Mouse (Mus musculus) kidney, adult 2 months (tissue): ENCODE data around the gene Cdh4. TPM values are rescaled to one million over a fixed set of nuclear protein-coding genes. Genes with fewer than 3 reads are reported as not detected.

Experiments
- DNase-seq: peaks from one replicate; pipeline ENCODE4 v3.0.0; 2021
- H3K27ac ChIP-seq: fragments of 200-500 bp; 2 replicates; pipeline ENCODE4 v1.5.1; 2012; ENCODE audit warnings: low read depth, low read length, control low read depth, inconsistent platforms; ENCODE audit not compliant: insufficient read depth
- H3K27me3 ChIP-seq: fragments of 200-500 bp; replicated peaks from 2 replicates; pipeline ENCODE4 v1.6.1; 2012; ENCODE audit warnings: mild to moderate bottlenecking, moderate library complexity, low read length, inconsistent platforms; ENCODE audit not compliant: control insufficient read depth, insufficient read depth
- H3K36me3 ChIP-seq: fragments of 200-500 bp; 2 replicates; pipeline ENCODE4 v1.6.1; 2012; ENCODE audit warnings: mild to moderate bottlenecking, moderate library complexity, low read length, inconsistent platforms; ENCODE audit not compliant: control insufficient read depth, insufficient read depth
- H3K4me1 ChIP-seq: fragments of 200-500 bp; 2 replicates; pipeline ENCODE4 v1.6.1; 2011; ENCODE audit warnings: low read length; ENCODE audit not compliant: control insufficient read depth, insufficient read depth
- H3K4me3 ChIP-seq: fragments of 200-500 bp; 2 replicates; pipeline ENCODE4 v1.5.1; 2011; ENCODE audit warnings: mild to moderate bottlenecking, low read depth, low read length, control low read depth; ENCODE audit not compliant: insufficient read depth
- CTCF ChIP-seq: fragments of 200-500 bp; conservative IDR thresholded peaks from 2 replicates; pipeline ENCODE4 v1.5.1; 2011; ENCODE audit warnings: low read depth, mild to moderate bottlenecking, control low read depth, low read length, moderate library complexity, mixed read lengths; ENCODE audit not compliant: insufficient read depth, insufficient read length
- POLR2A ChIP-seq: fragments of 200-500 bp; IDR thresholded peaks from one replicate; pipeline ENCODE4 v1.6.1; 2011; ENCODE audit warnings: low read depth, low read length, control low read depth
- WGBS: fragments of 180-500 bp; shearing (Covaris S2); methylation state at CpG from one replicate; pipeline ENCODE4 v1.1.7; 2018; 5-methylcytosine and 5-hydroxymethylcytosine counted together
- polyA plus RNA-seq: library from polyadenylated mRNA; depleted of rRNA; stranded (reverse); fragments of >200 nt; gene quantifications from 2 replicates; pipeline ENCODE4 v1.2.3, GENCODE M21; 2012

The Cdh4 gene
- polyA plus RNA-seq, 1 experiment = 1.2 TPM

DNA sequence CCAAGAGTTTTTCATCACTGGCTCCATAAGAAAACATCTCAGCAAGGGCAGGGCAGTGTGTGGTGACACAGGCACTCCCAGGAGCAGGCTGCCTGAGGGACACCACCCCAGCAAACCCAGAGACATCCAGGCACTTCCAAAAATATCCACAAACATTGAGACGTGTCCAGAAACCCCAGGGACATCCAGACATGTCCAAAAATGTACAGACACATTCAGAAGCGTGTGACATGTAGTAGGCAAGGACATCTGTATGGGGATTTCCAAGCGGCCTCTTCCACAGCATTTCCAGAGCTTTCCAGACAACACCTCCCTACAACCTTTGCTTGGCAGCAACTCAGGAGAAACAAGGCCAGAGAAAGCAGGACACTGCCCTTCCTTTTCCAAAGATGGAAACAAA lies 425.4 kb downstream of the Cdh4 start:
- 60% methylated on average over 3 of the region's 3 CpGs for WGBS
- Histone ChIP-seq H3K36me3 (no peaks in the 10 kb centered on the region), H3K27me3 (no peaks in the 10 kb centered on the region), H3K27ac (no peak overlapping the region), H3K4me1 (no peaks in the 10 kb centered on the region), H3K4me3 (no peak overlapping the region)
- TF ChIP-seq CTCF (no peak), POLR2A (no peak)
- no peak for DNase-seq

DNA sequence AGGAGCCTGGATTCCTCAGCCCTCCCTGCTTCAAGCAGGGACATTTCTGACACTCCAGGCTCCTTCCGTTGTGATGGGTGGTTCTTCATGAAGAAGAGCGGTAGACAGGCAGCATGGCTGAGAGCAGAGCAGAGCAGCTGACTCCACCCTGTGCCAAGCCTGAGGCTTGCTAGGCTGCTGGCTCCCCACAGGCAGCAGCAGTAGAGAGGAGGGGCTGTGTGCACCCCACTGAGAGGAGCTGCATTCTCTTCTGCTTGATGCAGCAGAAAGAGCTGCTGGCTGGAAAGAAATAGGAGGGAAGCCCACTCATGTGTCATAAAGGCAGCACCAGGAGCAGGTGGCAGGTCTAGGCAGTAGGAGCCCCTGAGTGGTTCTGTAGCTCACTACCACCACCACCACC lies 427.6 kb downstream of the Cdh4 start:
- no peak overlapping the region for H3K4me3 ChIP-seq
- no peaks in the 10 kb centered on the region for H3K27me3 ChIP-seq
- H3K27ac ChIP-seq = no peak overlapping the region
- DNase-seq = no peak
- no peaks in the 10 kb centered on the region for H3K36me3 ChIP-seq
- WGBS = 58% methylated on average over 2 of the region's 2 CpGs
- no peaks in the 10 kb centered on the region for H3K4me1 ChIP-seq
- no peak for TF ChIP-seq POLR2A
- no peak for TF ChIP-seq CTCF

DNA sequence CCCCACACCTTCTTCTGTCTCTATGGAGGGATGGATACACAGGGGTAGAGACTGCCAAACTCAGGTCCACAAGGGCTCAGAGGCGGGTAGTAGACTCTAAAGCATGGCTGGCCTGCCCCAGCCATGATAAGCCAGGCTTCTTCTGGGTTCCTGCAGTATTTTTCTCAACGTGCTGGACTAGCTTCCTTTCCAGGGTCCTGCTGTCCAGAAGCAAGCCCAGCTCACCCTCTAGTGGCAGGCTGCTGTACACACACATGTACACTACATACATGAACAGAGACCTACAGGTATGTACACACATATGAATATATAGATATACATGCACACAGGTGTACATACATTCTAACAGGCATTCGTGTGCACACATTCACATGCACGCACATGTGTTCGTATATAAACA lies 430.5 kb downstream of the Cdh4 start:
- peak; percentile 21 for DNase-seq
- no peak overlapping the region for H3K4me3 ChIP-seq
- WGBS = 64% methylated on average over 5 of the region's 5 CpGs
- no peak for TF ChIP-seq POLR2A
- no peak; the same call in 1 of the 2 replicates for TF ChIP-seq CTCF
- no peaks in the 10 kb centered on the region for H3K36me3 ChIP-seq
- no peaks in the 10 kb centered on the region for H3K4me1 ChIP-seq
- H3K27ac ChIP-seq = no peak overlapping the region
- no peaks in the 10 kb centered on the region for H3K27me3 ChIP-seq

DNA sequence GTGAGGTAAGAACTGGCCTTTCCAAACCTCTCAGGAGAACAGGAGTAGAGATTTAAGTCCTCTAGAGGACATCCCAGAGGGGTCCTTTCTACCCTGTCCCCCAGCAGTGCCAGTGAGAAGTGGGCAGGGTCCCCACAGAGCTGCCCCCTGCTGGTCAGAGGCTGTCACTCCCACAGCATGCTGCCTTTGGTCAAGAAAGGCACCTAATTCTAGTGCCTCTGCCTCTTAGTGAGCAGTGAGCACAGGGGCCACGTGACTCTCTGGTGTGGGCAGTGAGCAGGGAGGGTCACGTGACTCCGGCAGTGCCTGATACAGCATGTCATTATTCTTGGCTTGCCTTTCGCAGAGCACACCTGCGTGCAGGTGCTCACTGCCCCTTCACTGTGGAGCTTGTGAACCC lies 431.1 kb downstream of the Cdh4 start:
- Histone ChIP-seq H3K36me3 (no peaks in the 10 kb centered on the region), H3K4me1 (no peaks in the 10 kb centered on the region), H3K4me3 (no peak overlapping the region), H3K27me3 (no peaks in the 10 kb centered on the region), H3K27ac (no peak overlapping the region)
- DNase-seq = peak; percentile 61
- 33% methylated on average over 5 of the region's 5 CpGs for WGBS
- peak; percentile 52 for TF ChIP-seq CTCF
- no peak for TF ChIP-seq POLR2A

DNA sequence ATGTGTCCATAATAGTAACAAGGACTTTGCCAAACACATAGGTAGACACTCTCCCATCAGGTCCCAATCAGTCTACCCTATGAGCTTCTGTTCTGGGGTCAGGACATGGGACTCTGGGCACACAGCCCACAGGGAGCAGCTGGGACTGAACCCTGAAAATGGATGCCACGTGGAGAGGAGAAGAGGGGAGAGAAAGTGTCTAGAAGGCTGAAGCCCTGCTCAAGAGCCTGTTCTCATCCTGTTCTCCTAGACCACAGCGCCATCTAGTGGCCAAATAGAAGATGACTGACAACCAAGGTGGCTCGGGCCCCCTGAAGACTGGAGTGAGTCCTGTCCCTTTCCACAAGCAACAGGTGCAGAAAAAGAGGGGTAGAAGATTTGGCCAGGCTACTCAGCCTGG lies 432.9 kb downstream of the Cdh4 start:
- Histone ChIP-seq H3K27ac (no peak overlapping the region), H3K36me3 (no peaks in the 10 kb centered on the region), H3K27me3 (no peaks in the 10 kb centered on the region), H3K4me1 (no peaks in the 10 kb centered on the region), H3K4me3 (no peak overlapping the region)
- 3% methylated on average over 3 of the region's 3 CpGs for WGBS
- peak; percentile 60 for DNase-seq
- TF ChIP-seq POLR2A = no peak
- TF ChIP-seq CTCF = peak; percentile 85

DNA sequence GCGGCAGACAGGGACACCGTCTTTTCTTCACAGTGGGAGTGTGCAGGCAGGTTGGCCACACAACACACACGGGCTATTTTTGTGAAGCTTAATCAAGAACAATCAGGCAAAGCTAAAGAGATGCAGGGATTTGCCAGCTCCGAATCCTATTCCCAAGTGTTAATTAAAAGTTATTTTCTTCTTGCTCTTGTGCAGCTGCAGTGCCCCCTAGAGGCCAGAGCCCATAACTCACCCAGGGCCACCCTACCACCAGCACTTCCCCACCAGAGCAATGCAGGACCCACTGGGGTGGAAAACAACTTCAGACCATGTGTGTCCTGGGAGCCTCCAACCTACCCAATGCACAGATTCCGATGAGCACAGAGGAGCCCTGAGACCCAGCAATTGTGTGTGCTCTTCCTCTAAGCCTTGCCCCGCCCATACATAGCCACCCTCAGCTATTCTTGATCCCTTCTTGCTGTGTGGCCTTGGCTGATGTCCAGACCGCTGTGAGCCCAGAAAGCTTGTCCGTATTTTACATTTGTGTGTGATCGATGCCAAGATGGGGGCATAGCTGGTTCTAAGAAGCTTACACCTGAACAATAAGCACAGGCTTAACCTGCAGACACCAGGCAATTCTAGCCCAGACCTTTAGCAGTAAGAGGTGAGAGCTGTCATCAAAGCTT lies 435.5 kb downstream of the Cdh4 start:
- Histone ChIP-seq H3K4me1 (no peaks in the 10 kb centered on the region), H3K36me3 (no peaks in the 10 kb centered on the region), H3K27me3 (no peaks in the 10 kb centered on the region), H3K27ac (no peak overlapping the region), H3K4me3 (no peak overlapping the region)
- peak; percentile 26 for DNase-seq
- TF ChIP-seq POLR2A (no peak), CTCF (peak; percentile 59)
- WGBS = 65% methylated on average over 9 of the region's 9 CpGs

DNA sequence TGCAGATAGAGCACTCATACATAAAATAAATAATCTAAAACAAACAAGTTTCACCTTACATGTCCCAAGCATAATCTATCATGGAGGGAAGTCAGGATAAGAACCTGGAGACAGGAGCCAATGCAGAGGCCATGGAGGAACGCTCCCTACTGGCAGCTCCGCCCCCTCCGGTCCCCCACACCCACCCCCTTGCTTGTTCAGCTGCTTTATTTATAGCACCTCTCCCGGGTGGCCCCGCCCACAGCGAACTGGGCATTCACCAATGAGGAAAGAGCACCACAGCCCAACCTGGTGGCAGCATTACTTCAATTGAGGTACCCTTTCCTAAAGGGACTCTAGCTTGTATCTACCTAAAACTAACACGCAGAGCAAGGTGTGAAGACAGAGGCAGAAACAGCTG lies 442.3 kb downstream of the Cdh4 start:
- 38% methylated on average over 7 of the region's 7 CpGs for WGBS
- Histone ChIP-seq H3K27me3 (no peaks in the 10 kb centered on the region), H3K4me3 (no peak overlapping the region), H3K27ac (no peak overlapping the region), H3K4me1 (no peaks in the 10 kb centered on the region), H3K36me3 (no peaks in the 10 kb centered on the region)
- DNase-seq = no peak
- TF ChIP-seq POLR2A (no peak), CTCF (no peak)

DNA sequence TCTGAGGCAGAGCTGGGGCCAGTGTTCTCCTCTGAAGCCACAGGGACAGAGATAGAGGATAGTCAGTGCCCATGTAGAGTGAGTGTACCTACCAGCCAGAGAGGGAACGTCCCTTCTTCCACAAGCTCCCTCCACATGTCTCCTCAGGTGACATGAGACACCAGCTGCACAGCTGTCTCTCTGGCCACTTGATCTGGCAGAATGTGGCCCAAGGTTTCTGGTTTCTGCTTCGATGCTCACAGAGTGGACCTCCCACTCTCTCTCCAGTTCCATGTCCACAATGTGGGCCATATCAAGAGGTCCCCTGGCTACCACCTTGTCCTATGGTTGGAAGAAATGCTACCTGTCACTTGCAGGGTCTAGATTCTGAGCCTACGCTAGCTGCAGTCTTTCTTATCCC lies 448.8 kb downstream of the Cdh4 start:
- no peaks in the 10 kb centered on the region for H3K27me3 ChIP-seq
- H3K27ac ChIP-seq = no peak overlapping the region

More for the DNA sequence above, 448.8 kb downstream of the Cdh4 start:
- WGBS = 54% methylated on average over 3 of the region's 3 CpGs
- Histone ChIP-seq H3K4me3 (no peak overlapping the region), H3K4me1 (no peaks in the 10 kb centered on the region), H3K36me3 (no peaks in the 10 kb centered on the region)
- TF ChIP-seq POLR2A = no peak
- no peak for TF ChIP-seq CTCF
- DNase-seq = no peak
